Mouse (Mus musculus): ENCODE results near the gene Gm572.

DNA sequence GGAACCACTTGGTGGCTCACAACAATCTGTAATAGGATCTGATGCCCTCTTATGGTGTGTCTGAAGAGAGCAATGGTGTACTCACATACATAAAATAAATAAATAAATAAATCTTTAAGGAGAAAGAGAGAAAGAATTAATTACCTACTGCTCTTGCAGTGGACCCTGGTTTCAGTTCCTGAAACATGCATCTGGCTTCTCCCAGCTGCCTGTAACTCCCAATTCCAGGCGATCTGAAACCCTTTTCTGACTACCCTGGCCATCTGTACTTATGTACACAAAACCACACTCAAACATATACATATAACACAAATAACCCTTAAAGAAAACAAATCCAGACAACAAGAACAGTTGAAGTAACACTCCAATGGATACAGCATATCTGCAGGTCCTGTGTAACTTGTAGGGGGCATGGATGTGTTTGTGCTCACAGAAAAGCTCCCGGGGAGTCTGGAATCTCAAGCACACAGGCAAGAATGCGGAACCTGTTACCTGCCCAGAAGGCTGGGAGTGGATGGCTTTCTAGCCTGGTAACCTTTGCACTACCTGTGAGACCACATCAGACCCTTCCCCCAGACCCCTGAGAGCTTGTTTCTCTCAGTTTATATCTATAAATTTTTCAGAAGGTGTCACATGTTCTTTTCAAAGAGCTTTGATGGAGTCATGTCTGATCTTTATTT, 11.0 kb upstream of the Gm572 start:
- no peak for TF ChIP-seq CTCF (IDR thresholded peaks at IDR 0.05; ENCODE audit: control insufficient read depth, insufficient read depth, insufficient replicate concordance, low read depth, low read length)
- TF ChIP-seq POLR2A (IDR thresholded peaks at IDR 0.05; ENCODE audit: control insufficient read depth, low read depth, low read length), result no peak

All from testis, adult 2 months (tissue).